Mouse (Mus musculus) right cerebral cortex, postnatal 25 days (tissue): ENCODE data around the gene Cblc.

Experiments
- DNase-seq: peaks from one replicate; pipeline ENCODE4 v3.0.0; 2022

The Cblc gene

DNA sequence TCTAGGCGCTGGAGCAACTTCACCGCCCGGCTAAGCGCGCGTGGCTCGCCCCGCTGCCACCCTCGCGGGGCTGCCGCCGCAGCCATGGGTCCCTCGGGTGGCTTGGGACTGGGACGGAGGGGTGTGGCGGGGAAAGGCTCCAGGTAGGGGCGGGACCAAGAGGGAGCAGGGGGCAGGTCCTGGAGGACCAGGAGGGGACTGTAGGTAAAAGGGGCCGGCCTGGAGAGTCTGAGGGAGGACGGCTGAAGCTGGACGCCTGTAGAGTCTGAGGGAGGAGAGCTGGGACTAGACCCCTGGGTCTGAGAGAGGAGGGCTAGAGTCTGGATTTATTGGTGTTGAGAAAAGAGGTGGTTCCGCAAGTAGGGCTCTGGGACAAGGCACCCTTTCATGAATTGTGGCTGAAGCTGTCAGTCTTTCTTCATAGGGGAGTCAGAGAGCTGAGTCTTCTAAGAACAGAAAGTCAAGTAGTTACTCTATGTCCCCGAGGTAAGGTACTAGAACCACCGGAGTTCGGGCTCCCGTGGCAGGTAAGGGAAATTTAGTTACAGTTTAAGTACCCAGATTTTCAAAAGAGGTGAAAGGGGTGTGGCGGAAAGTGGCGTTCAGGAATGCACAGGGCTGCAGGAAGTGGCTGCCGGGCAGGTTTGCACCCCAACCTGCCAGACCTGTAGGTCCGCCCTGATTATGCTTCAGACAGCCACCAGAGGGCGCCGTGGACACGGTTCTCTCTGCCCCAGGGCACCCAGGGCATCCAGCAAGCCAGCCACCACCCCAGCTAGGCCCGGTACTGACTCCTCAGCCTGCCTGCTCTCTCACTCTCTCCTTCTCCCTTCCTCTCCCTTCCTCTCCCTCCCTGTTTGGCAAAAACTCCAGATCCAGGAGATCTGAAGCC lies at the start of gene Cblc:
Cblc (minus strand) TSS at position 113 of the 892 bp plus-strand sequence.
- DNase-seq: no peak

DNA sequence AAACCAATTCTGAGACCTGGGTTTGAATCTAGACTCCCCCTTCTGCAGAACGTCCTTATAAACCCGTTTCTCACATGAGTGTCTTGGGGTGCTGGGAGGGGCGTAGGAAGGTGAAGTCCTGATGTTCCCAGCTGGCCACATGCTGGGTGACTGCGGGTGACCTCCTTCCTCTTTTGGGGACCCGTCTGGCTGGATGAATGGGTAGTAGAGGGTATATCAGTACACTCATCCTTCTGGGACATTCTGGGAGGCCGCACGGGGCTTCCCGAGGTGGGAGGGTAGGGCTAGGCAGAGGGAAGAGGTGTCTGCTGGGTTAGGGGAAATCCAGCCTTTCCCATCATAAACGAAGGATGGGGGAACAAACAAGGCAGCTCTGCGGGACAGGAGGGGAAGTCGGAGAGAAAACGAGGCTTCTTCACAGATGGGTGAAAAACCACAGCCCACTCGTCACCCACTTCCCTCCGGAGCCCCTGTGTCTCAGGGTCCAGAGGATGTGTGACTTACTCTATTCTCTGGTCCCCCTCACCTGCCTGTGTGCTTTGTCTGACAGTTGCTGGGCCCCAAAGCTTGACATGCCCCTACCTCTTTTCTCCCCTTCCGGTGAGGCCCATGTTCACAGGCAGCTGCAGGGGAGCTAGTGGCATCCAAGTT lies 48.0 kb upstream of the Cblc start:
- no peak for DNase-seq

- DNase-seq: peak; percentile 43
Observed at GRCm38 (mm10) chr7:19843561-19843960, 47.0 kb upstream of the Cblc start.

GRCm38 (mm10) chr7:19842885-19843504 lies 46.4 kb upstream of the Cblc start:
- DNase-seq: no peak

DNA sequence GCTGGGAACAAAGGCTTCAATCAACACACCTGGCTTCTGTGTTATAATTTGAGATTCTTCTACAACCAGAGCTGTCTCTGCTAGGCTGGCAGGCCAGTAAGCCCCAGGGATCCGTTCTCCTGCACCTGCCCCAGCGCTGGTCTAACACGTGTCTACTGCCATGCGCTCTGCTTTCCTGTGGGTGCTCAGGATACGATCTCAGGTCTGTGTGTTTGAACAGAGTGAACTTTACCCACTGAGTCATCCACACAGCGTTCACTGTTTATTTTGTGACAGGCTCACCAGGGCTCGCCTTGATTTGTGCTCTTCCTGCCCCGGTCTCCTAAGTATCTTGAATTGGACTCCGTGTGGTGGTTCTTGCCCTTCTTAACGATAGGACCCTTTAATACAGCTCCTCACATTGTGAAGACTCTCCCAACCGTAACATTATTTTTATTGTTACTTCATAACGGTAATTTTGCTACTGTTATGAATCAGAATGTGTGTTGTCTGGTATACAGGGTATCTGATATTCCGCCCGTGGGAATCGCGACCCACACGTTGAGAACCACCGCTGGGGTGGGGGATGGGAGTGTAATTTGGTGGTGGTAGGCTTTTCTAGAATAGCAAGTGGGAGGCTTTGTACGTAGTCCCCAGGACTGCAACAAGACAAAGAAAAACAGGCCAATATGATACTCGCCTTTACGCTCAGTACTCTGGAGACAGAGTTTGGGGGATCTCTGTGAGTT lies 45.2 kb upstream of the Cblc start:
- no peak for DNase-seq

GRCm38 (mm10) chr7:19840936-19841335 lies 44.3 kb upstream of the Cblc start:
- no peak for DNase-seq

DNA sequence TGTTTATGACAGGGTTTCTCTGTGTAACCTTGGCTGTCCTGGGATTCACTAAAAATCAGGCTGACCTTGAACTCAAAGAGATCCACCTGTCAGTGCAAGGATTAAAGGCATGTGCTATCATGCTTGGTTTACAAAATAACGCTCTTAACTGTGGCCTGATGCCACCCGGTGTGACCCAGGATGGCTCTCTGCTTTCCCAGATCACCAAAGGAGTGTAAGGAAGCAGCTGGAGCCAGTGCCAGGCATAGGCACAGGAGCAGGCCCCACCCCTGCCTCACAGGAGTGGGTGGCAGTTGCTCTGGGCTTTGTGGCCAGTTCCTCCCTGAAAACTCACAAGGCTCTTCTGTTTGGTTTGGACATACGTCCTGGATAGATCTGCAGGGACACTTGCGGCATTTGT lies 43.8 kb upstream of the Cblc start:
- DNase-seq: no peak

- DNase-seq: no peak
Observed at GRCm38 (mm10) chr7:19836843-19837242, 40.2 kb upstream of the Cblc start.

DNA sequence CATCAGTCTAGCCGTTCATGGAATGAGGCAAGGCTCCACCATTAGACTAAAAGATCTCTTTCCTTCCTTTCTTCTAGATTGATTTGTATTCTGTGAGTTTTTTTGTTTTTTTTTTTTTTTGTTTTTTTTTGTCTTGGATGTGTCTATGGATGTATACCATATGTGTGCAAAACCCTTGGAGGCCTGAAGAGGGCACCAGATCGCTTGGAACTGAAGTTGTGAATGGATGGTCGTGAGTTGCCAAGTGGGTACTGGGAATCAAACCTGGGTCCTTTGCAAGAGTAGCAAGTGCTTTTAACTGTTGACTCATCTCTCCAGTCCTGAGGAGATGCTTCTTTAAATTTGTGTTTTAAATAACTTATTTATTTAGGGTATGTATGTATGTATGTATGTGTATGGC lies 37.4 kb upstream of the Cblc start:
- no peak for DNase-seq

GRCm38 (mm10) chr7:19831837-19832236 lies 35.2 kb upstream of the Cblc start:
- DNase-seq: no peak

- DNase-seq: no peak
Observed at GRCm38 (mm10) chr7:19830682-19831156, 34.1 kb upstream of the Cblc start.

DNA sequence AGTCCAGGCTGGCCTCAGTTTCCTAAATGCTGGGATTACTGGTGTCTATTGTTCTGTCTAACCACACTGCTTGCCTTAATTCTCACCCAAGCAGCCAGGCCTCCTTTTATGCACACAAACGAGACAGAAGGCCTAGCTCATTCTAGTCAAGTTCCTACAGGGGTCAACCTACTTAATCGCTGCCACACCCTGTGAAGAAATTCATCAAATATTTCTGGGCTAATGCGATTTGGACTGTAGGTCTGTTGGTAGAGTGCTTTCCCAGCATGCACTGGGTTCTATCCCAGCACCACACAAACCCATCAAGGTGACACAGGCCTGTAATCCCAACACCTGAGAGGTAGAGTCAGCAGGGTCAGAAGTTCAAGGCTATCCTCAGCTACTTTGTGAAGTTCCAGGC lies 33.1 kb upstream of the Cblc start:
- DNase-seq: no peak

- DNase-seq: no peak
Observed at GRCm38 (mm10) chr7:19826756-19827155, 30.1 kb upstream of the Cblc start.

DNA sequence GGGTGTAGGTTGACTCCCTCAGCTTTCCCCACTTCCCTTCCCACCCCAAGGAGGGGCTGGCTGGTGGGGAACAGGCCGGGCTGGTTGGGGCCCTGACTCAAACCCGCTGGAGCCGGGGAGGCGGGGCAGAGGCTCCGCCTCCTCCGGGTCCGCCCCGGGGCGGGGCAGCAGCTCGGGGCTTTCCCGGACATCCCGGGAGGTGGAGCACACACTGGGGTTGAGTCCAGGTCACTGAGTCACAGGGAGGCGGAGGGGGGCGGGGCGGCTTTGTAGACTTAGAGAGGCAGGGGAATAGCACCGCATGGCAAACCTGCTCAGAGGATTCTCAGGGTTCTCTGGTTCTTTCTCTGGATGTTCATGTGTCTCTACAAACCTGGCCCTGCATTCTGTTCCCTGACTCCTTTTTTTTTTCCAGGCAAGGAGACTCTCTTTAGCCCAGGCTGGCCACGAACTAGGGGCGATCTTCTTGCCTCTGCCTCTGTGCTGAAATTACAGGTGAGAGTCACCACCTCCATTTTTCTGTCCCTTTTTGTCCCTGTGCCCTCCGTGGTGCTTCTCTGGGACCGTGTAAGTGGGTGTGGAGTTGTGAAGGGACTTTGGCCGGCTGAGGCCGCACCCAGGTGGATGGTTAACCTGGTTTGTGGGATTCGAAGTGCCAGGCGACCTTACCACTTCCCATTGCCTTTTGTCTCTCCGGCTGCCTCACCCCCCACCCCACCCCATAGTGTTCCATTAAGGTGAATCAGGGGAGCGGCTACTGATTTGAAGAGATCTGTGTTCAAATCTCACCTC lies 27.8 kb upstream of the Cblc start:
- no peak for DNase-seq

GRCm38 (mm10) chr7:19823256-19824181 lies 26.9 kb upstream of the Cblc start:
- DNase-seq: no peak

- DNase-seq: no peak
Observed at GRCm38 (mm10) chr7:19822604-19823058, 26.0 kb upstream of the Cblc start, which contains the start of gene Bcl3. Gene Bcl3, minus strand, starts transcription at chr7:19822770.

DNA sequence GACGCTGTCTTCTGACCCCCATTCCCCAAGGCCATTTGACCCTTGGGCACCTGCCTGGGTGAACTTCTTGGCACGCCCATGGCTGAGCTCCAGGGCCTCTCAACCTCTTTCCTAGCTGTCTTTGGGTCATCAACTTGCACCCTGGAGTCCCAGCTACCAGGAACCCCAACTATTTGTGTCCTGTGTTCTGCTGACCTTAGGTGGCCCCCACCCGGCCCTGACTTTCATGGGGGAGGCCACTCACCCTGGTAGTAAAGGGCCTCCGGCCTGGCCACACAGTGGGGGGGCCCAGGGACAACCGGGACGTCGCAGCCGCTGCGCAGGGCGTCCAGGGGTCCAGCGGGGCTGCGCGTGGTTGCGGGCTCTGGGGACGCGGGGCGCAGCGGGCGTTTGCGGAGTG lies 25.6 kb upstream of the Cblc start:
- DNase-seq: no peak

DNA sequence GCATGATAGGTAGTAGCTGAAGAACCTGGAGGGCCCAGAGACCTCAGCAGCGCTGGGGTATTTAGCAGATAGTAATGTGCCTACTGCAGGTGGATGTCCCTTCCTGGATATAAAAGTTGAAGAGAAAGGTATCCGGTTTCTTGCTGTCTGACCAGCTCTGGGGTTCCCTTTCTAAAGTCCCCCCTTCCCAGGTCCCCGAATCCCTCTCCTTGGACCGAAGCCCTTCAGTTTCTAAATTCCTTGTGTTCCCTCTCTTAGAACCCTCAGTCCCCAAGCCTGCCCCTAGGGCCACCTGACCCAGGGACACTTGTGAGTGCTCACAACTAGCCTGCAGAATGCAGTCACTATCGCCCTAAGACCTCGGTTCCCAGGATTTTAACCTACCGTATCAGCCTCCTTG lies 25.0 kb upstream of the Cblc start:
- DNase-seq: no peak

DNA sequence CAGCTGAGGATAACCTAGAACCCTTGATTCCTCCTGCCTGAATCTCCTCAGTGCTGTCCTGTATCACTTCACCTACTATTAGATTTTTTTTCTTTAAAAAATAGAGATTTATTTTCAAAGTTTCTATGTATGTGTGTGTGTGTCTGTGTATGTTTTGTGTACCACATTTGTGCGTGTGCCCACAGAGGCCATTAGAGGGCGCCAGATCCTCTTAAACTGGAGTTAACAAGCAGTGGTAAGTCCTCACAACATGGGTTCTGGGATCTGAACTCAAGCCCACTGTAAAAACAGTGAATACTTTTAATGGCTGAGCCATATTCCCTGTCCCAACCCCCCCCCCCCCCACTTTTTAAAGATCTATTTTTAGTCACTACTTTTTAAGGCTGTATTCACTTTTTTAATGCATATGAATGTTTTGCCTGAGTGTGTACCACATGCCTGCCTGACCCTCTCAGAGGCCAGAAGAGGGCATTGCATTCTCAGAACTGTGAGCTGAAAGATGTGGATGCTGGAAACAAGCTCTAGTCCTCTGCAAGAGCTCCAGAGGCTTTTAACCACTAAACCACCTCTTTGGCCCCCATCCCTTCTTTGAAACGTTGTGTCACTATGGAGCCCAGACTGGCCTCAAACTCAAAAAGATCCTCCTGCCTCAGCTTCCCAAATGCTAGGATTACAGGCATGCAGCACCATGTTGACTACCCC lies 23.9 kb upstream of the Cblc start:
- DNase-seq: no peak

DNA sequence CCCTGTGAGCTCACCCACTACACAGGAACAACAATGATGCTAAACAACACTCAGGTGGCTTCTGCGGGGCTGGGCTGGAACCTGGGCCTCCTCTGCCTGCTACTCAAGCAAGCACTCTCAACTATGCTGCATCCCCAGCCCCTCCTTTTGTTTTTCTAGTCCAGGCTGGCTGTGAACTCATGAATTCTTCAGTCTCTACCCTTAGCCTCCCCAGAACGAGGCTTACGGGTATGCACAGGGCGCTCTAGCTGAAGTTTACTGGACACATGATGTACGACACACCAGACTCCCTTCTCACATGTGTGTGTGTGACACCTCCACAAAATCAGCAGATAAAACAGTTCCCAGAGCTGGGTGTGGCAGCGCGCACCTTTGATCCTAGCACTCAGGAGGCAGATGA lies 22.3 kb upstream of the Cblc start:
- no peak for DNase-seq
